Mouse (Mus musculus) thymus, adult 2 months (tissue): ENCODE measurements around the gene Olfr1116.

Source experiments
- CTCF ChIP-seq: fragments of 200-500 bp; IDR thresholded peaks from 2 replicates; pipeline ENCODE4 v1.5.1; 2012; ENCODE audit warnings: mild to moderate bottlenecking, control low read depth, low read length, moderate library complexity, borderline replicate concordance; ENCODE audit not compliant: control insufficient read depth, poor library complexity, insufficient read depth; ENCODE audit errors: extremely low read depth
- POLR2A ChIP-seq: fragments of 200-500 bp; IDR thresholded peaks from 2 replicates; pipeline ENCODE4 v1.6.1; 2012; ENCODE audit warnings: mild to moderate bottlenecking, low read length, control low read depth, moderate library complexity; ENCODE audit not compliant: control insufficient read depth, poor library complexity, insufficient read depth; ENCODE audit errors: extremely low read depth

- TF ChIP-seq CTCF: no peak
- TF ChIP-seq POLR2A: no peak
Observed at GRCm38 (mm10) chr2:87247713-87248112, 19.6 kb upstream of the Olfr1116 start, which contains the start of gene Olfr1115.
